Mouse (Mus musculus): ENCODE data around the gene Atp8b2.

DNA sequence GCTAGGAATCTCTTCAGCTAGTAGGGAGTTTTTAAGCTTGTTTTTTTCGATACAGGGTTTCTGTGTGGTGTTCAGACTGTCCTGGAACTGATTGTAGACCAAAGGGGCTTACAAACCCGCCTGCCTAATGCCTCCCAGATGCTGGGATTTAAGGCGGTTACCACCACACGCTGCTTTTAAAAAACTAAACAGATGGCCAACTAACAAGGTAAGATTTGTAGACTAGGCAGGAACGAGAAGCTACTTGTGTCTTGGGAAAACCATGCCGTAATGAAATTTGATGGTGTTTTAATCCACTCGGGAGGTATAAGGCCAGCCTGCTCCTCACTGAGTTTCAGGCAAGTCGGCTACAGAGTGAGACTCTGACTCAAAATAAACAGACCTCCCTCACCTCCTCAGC, 35.8 kb upstream of the Atp8b2 start:
- TF ChIP-seq CTCF (IDR thresholded peaks at IDR 0.05; ENCODE audit: low read depth) (no peak), EP300 (optimal IDR thresholded peaks at IDR 0.05) (no peak)

Measured in stomach, postnatal 0 days (tissue).